Mouse (Mus musculus) small intestine, adult 2 months (tissue): ENCODE data around the gene Padi1.

Experiments used
- CTCF ChIP-seq: fragments of 200-500 bp; IDR thresholded peaks from 2 replicates; pipeline ENCODE4 v1.5.1; 2012; ENCODE audit warnings: low read depth, mild to moderate bottlenecking, control low read depth, inconsistent platforms, low read length, moderate library complexity, mixed read lengths; ENCODE audit not compliant: insufficient replicate concordance, insufficient read length; ENCODE audit errors: extremely low read depth
- POLR2A ChIP-seq: fragments of 200-500 bp; IDR thresholded peaks from 2 replicates; pipeline ENCODE4 v1.6.1; 2012; ENCODE audit warnings: low read depth, mild to moderate bottlenecking, control low read depth, inconsistent platforms, low read length, moderate library complexity

DNA sequence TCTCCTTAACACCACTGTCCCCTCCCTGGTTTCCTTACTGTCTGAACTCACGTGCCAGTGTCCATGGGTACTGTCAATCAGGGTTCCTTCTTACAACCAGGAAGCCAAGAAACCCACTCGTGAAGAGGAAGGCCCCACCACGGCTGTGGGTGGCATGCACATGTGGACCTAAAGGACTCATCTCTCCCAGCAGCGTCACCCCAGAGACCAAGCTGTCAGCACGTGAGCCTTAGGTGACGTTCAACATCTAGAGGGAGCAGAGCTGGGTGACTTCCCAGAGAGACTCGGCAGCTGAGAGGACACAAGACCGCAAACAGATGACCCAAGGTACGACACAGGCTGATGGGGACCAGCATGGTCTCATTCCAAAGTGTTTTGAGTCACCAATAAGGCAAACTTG is 31.9 kb upstream of the Padi1 start:
- TF ChIP-seq POLR2A (no peak), CTCF (no peak)
